Mouse (Mus musculus) liver, embryonic 14.5 days (tissue): ENCODE data around the gene Il1rl2.

Experiments used
- CTCF ChIP-seq: IDR thresholded peaks from 2 replicates; pipeline ENCODE4 v1.5.1; 2016; ENCODE audit warnings: antibody characterized with exemption, low read depth, control low read depth
- EP300 ChIP-seq: IDR thresholded peaks from 2 replicates; pipeline ENCODE4 v1.6.1; 2016; ENCODE audit warnings: antibody characterized with exemption, low read depth

DNA sequence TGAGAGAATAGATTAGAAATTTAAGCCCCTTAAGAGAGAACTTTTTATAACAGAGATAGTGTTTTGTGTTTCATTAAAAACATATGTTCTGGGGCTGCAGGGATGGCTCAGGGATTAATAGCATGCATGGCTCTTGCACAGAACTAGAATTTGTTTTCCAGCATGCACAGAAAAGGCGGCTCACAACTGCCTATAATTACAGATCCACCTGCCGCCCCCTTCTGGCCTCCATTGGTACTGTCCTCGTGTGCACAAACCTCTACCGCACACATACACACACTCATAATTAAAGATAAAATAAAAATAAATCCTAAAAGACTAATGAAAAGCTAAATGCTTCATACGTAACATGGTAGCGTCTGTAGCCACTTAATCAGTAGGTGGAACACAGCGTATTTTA lies 30.5 kb upstream of the Il1rl2 start:
- peak; percentile 60 for TF ChIP-seq CTCF
- TF ChIP-seq EP300: no peak
